Mouse (Mus musculus): ENCODE measurements around the gene Tnni3k. TPM values are rescaled to one million over a fixed set of nuclear protein-coding genes. Genes with fewer than 3 reads are reported as not detected.

The Tnni3k gene
- polyA plus RNA-seq, 1 experiment from 2014 or later = 1.0 TPM

DNA sequence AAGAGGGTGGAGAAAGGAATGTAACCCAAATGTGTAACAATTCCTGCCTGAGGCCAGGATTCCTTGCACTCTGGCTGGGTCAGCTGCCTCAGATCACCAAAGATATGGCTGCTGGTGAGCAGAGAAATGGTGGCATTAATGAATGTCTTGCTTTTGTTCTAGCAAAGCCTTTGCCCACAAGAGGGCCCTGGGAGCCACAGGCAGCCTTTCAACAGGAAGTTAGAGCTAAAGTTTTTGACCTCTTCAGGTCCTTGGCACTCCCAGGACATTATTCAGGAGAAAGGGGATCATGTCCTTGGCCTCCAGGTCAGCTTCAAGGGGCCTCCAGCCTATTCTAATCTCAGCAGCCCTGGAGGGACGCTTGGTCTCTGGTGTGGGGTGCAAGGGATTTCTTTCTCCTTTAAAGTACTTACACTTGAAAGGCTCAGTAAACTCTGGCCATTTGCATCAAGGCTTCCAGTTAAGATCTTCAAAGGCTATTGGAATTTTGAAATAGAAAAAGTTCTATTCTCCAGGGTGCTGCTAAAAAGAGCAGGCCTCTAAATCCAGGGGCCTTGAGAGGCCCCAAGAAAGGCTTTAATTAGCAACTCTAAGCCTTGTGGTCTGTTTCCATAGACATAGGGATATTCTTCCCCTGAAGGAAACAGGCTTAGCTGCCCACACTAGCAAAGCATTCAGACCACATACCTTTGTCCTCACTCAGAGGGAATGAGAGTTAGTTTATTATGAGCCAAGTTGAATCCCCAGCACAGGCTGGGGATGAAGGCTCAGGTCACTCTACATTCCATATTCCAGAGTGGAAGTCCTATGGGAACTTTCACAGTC lies 16.0 kb downstream of the Tnni3k start:
- Histone ChIP-seq H3K4me3 (no peak overlapping the region), H3K9ac (no peak overlapping the region), H3K4me2 (no peak overlapping the region), H3K36me3 (no peaks in the 10 kb centered on the region), H3K9me3 (no peaks in the 10 kb centered on the region), H3K4me1 (no peaks in the 10 kb centered on the region), H3K27me3 (no peaks in the 10 kb centered on the region), H3K27ac (no peak overlapping the region)
- WGBS = 5% methylated on average over 1 of the region's 1 CpGs
- ATAC-seq (ENCODE audit: borderline replicate concordance, extremely low read depth, low FRiP score, low TSS enrichment) = no peak

DNA sequence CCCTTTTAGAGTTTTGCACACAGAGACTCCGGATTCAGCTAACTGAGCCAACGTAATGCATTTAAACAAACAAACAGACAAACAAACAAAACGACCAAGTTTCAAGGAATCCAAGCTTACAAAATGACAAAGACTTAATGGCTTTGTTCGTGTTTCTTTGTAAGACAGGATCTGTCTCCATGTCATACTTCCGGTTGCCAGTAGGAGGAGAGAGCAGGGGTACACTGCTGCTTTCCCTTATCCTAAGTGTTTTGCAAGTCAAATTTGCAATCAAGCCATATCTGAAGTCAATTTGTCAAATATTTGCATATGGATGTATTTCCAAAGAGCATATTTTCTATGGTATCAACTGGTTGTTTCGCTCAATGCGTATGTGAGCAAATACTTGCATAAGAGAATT lies 20.9 kb downstream of the Tnni3k start:
- no peak for ATAC-seq (ENCODE audit: borderline replicate concordance, extremely low read depth, low FRiP score, low TSS enrichment)
- WGBS = 75% methylated on average over 7 of the region's 7 CpGs

DNA sequence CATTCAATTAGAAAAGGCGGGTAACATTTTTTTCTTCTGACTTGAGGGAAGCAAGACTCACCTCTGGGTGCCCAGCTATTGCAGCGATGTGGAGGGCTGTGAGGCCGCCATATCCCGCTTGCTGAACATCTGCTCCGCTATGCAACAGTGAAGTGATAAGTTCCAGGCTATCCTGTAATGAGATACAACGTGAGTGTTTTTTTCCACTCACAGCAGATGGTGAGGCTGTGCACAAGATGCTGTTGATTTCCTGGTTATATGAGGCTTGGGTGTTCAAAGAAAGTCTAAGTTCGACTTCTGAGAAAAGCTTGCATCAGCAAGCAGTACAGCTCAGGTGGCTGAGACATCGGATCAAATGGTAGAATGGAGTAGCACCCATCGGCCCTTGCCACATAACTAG lies 25.0 kb downstream of the Tnni3k start:
- no peak overlapping the region for H3K4me2 ChIP-seq
- no peaks in the 10 kb centered on the region for H3K4me1 ChIP-seq
- no peak overlapping the region for H3K9ac ChIP-seq
- ATAC-seq (ENCODE audit: borderline replicate concordance, extremely low read depth, low FRiP score, low TSS enrichment) = no peak
- H3K27me3 ChIP-seq = no peaks in the 10 kb centered on the region
- 86% methylated on average over 9 of the region's 9 CpGs for WGBS
- no peaks in the 10 kb centered on the region for H3K9me3 ChIP-seq
- H3K4me3 ChIP-seq = no peak overlapping the region
- no peak overlapping the region for H3K27ac ChIP-seq
- H3K36me3 ChIP-seq = no peaks in the 10 kb centered on the region

More for the DNA sequence above, 20.9 kb downstream of the Tnni3k start:
- Histone ChIP-seq H3K4me3 (no peak overlapping the region), H3K4me1 (no peaks in the 10 kb centered on the region), H3K36me3 (no peaks in the 10 kb centered on the region), H3K4me2 (no peak overlapping the region), H3K9ac (no peak overlapping the region), H3K9me3 (no peaks in the 10 kb centered on the region), H3K27me3 (no peaks in the 10 kb centered on the region), H3K27ac (no peak overlapping the region)

DNA sequence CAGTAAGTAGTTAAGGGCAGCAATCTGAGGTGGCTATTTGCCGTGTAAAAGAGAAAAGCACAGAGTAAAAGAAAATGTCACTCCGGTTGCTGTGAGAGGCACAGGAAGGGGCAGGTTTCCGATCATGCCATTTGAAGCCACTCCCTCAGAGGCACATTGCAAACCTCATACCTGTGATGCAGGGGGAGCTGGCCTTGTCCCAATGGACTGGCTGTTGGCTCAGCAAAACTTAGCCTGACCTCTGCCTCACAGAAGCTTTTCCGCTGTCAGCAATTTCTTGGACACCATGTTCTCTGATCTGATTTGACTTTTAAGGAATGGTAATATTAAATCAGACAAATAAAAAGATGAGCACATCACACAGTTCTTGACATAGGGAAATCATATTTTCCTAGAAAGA lies 52.4 kb downstream of the Tnni3k start:
- Histone ChIP-seq H3K27me3 (no peaks in the 10 kb centered on the region), H3K27ac (no peak overlapping the region), H3K9ac (no peak overlapping the region), H3K9me3 (no peaks in the 10 kb centered on the region), H3K4me2 (no peak overlapping the region), H3K4me3 (no peak overlapping the region), H3K36me3 (no peaks in the 10 kb centered on the region), H3K4me1 (no peaks in the 10 kb centered on the region)
- no peak for ATAC-seq (ENCODE audit: borderline replicate concordance, extremely low read depth, low FRiP score, low TSS enrichment)
- 68% methylated on average over 4 of the region's 4 CpGs for WGBS

DNA sequence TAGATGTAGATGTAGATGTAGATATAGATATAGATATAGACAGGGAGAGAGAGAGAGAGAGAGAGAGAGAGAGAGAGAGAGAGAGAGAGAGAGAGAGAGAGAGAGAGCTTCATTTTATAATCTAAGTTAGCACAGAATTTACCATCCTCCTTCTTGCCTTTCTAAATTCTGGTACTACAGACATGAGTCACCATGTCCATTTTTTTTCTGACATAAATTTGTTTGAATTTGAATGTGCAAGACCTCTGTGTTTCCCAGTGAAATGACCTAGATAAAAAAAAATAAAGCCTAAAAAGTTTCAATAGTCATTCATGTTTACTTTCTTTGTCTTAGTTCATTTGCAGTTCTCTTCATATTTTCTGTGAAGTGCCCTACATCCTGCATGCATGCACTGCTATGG lies 54.2 kb downstream of the Tnni3k start:
- Histone ChIP-seq H3K9me3 (no peaks in the 10 kb centered on the region), H3K4me1 (no peaks in the 10 kb centered on the region), H3K4me3 (no peak overlapping the region), H3K4me2 (no peak overlapping the region), H3K36me3 (no peaks in the 10 kb centered on the region), H3K27ac (no peak overlapping the region), H3K27me3 (no peaks in the 10 kb centered on the region), H3K9ac (no peak overlapping the region)
- ATAC-seq (ENCODE audit: borderline replicate concordance, extremely low read depth, low FRiP score, low TSS enrichment) = no peak

DNA sequence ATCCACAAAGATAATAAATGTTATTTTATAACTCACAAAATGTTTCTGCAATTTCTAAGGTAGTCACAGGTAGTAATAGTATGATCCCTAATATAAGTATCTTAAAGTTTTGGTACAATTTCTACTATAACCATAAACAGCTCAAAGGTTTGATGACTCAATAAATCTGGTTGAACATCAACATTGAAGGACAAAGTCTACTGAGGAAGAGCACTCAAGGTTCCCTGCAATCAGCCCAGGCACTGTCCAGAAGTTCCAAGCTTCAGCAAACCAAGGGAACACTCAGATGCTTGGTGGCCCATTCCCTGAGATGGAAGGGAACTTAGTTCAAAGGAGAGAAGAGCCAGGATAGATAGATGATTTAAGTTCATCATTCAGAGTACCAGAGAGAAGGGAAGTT lies 62.5 kb downstream of the Tnni3k start:
- Histone ChIP-seq H3K4me2 (no peak overlapping the region), H3K9me3 (no peaks in the 10 kb centered on the region), H3K36me3 (no peaks in the 10 kb centered on the region), H3K27ac (no peak overlapping the region), H3K4me1 (no peaks in the 10 kb centered on the region), H3K27me3 (no peaks in the 10 kb centered on the region), H3K4me3 (no peak overlapping the region), H3K9ac (no peak overlapping the region)
- ATAC-seq (ENCODE audit: borderline replicate concordance, extremely low read depth, low FRiP score, low TSS enrichment) = no peak

DNA sequence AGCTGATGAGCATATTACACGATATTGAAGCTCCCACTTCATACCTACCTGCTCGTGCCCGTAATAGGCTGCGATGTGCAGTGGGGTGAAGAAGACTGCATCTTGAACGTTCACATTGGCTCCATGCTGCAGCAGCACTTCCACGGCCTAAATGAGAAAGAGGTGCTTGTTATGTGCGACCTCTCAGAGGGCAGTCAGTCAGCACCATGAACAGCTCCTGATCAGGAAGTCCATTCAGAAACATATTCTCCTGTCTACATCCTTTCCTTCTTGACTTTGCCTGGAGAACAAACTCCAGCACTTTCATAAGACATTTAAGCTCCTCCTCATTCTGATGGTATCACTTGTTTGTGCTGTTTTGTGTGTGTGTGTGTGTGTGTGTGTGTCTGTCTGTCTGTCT lies 76.1 kb downstream of the Tnni3k start:
- ATAC-seq (ENCODE audit: borderline replicate concordance, extremely low read depth, low FRiP score, low TSS enrichment) = no peak
- WGBS = 78% methylated on average over 7 of the region's 7 CpGs

DNA sequence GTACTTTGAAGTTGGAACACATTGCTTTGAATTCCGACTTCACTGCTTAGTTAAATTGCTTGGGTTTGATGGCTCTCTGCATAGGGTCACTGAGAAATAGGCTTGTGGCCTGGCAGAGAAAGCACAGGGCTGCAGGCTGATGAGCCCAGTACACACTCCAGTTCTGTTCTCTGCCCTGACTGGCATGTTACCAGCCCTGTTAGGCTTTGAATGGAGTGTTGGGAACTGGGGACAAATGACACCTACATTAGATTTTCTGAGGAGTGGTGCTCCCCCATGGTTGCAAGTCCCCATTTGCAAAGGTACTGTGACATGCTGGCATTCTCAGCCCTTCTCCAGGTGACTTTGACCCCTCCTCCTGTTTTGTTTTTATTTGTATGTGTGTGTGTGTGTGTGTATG lies 83.6 kb downstream of the Tnni3k start:
- no peak for ATAC-seq (ENCODE audit: borderline replicate concordance, extremely low read depth, low FRiP score, low TSS enrichment)
- 68% methylated on average over 1 of the region's 1 CpGs for WGBS

More for the DNA sequence above, 76.1 kb downstream of the Tnni3k start:
- Histone ChIP-seq H3K4me1 (no peaks in the 10 kb centered on the region), H3K9me3 (no peaks in the 10 kb centered on the region), H3K9ac (no peak overlapping the region), H3K27ac (no peak overlapping the region), H3K36me3 (no peaks in the 10 kb centered on the region), H3K27me3 (no peaks in the 10 kb centered on the region), H3K4me3 (no peak overlapping the region), H3K4me2 (no peak overlapping the region)

DNA sequence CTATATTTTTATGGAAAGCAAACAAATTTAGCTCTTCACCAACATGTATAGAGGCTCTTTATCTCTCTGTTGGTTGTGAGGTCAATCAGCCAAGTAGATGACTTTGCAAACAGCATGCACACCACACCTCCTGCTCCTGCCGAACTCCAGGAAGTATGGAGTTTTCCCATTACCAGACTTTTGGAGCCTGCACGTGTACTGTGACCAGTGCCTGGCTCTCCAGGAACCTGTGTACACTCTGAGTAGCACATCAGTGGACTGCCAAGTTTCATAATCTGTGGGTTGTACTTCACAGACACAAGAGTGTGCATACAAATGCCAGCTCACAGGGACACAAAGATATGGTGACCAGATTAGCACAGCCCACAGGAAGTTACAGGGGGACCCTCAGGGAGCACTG lies 84.2 kb downstream of the Tnni3k start:
- 44% methylated on average over 2 of the region's 2 CpGs for whole genome bisulfite sequencing
- Histone ChIP-seq H3K4me3 (no peak overlapping the region), H3K9ac (no peak overlapping the region), H3K27me3 (no peaks in the 10 kb centered on the region), H3K27ac (no peak overlapping the region), H3K36me3 (no peaks in the 10 kb centered on the region), H3K9me3 (no peaks in the 10 kb centered on the region), H3K4me1 (no peaks in the 10 kb centered on the region), H3K4me2 (no peak overlapping the region)
- ATAC-seq (ENCODE audit: borderline replicate concordance, extremely low read depth, low FRiP score, low TSS enrichment) = no peak

More for the DNA sequence above, 83.6 kb downstream of the Tnni3k start:
- no peak overlapping the region for H3K27ac ChIP-seq
- H3K36me3 ChIP-seq = no peaks in the 10 kb centered on the region
- no peak overlapping the region for H3K4me2 ChIP-seq
- H3K4me3 ChIP-seq = no peak overlapping the region
- no peak overlapping the region for H3K9ac ChIP-seq
- H3K27me3 ChIP-seq = no peaks in the 10 kb centered on the region
- no peaks in the 10 kb centered on the region for H3K4me1 ChIP-seq
- H3K9me3 ChIP-seq = no peaks in the 10 kb centered on the region

DNA sequence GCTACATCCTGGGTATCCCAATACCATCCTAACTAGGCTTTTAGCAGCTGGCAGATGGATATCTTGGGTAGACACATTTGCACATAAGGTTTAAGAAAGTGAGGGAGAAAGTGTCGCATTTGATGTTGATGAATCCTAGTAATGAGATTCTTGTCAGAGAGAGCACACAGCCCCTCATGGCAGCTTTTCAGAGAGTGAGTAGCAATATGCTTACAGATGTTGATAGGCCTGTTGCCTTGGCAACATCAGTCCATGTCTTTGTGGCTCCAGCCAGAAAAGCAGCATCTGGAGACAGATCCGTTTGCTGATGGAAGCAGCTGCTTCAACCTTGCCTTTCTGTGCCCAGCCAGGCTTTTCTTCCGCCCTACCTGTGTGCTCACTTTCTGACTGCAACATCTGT lies 93.9 kb downstream of the Tnni3k start:
- 67% methylated on average over 3 of the region's 3 CpGs for WGBS
- no peaks in the 10 kb centered on the region for H3K4me1 ChIP-seq
- no peaks in the 10 kb centered on the region for H3K9me3 ChIP-seq
- ATAC-seq (ENCODE audit: borderline replicate concordance, extremely low read depth, low FRiP score, low TSS enrichment) = no peak
- H3K4me2 ChIP-seq = no peak overlapping the region
- no peak overlapping the region for H3K4me3 ChIP-seq
- H3K36me3 ChIP-seq = no peaks in the 10 kb centered on the region
- no peak overlapping the region for H3K9ac ChIP-seq
- no peak overlapping the region for H3K27ac ChIP-seq
- no peaks in the 10 kb centered on the region for H3K27me3 ChIP-seq

DNA sequence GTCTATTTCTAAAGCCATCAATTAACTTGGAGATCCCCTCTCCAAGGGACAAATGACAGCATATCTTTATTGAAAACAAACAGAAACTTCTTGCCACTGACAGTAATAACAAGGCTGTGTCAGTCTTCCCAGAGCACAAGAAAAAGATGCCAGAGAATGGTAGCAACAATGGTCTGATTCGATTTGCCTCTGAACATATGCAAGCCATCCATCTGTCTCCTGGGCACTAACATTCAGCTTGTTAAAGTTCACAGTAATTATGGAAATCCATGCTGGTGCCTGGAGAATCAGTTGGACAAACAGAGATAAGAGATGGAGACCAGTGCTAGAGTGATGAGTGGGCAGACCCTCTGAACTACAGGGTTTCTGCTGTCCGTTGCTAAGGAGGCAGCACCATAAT lies 102.1 kb downstream of the Tnni3k start:
- no peaks in the 10 kb centered on the region for H3K4me1 ChIP-seq
- H3K36me3 ChIP-seq = no peaks in the 10 kb centered on the region
- no peak overlapping the region for H3K4me3 ChIP-seq
- no peak overlapping the region for H3K9ac ChIP-seq
- ATAC-seq (ENCODE audit: borderline replicate concordance, extremely low read depth, low FRiP score, low TSS enrichment) = no peak
- H3K27me3 ChIP-seq = no peaks in the 10 kb centered on the region
- H3K27ac ChIP-seq = no peak overlapping the region
- no peak overlapping the region for H3K4me2 ChIP-seq
- no peaks in the 10 kb centered on the region for H3K9me3 ChIP-seq
- 28% methylated on average over 2 of the region's 2 CpGs for WGBS

DNA sequence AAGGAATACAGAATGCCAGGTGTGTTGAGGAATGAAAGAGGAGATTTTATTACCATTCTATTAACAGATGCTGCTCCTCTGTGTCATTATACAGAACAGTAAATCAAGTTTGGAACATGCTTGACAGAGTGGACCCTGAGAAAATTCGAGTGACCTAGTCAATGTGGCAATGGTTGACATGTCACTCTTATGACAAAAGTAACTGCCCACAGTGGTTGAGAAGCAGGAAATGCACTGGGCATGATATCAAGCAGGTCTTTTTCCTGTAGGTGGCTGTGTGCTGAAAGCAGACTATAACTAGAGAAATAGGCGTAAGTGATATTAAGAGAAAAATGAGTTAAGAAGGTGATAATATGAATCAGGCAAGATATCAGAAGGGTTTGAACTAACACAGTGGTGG lies 105.7 kb downstream of the Tnni3k start:
- WGBS = 52% methylated on average over 2 of the region's 2 CpGs
- Histone ChIP-seq H3K4me3 (no peak overlapping the region), H3K4me2 (no peak overlapping the region), H3K9me3 (no peaks in the 10 kb centered on the region), H3K4me1 (no peaks in the 10 kb centered on the region), H3K36me3 (no peaks in the 10 kb centered on the region), H3K27me3 (no peaks in the 10 kb centered on the region), H3K9ac (no peak overlapping the region), H3K27ac (no peak overlapping the region)
- no peak for ATAC-seq (ENCODE audit: borderline replicate concordance, extremely low read depth, low FRiP score, low TSS enrichment)

DNA sequence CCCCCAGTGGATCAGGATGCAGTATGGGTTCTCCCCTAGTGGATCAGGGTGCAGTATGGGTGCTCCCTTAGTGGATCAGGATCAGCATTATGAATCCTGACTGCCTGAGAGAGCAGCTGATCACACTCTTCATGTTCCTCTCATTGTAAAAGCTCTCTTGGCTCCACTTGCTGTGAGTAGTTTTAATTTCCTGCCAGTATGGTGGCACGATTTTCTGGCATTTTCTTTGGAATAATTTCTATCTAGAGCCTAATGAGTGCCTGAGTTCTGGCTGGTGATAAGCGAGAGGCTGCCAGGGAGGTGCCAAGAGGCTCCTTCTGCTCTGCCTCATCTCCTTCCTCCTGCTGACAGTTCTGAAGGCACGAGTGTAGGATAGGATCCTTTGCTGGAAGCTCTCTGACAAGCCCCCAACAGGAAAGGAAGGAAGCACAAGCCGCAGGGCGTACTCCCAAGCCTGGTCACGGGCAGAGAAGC lies 109.5 kb downstream of the Tnni3k start:
- no peaks in the 10 kb centered on the region for H3K27me3 ChIP-seq
- no peaks in the 10 kb centered on the region for H3K36me3 ChIP-seq
- no peak for ATAC-seq (ENCODE audit: borderline replicate concordance, extremely low read depth, low FRiP score, low TSS enrichment)
- no peaks in the 10 kb centered on the region for H3K4me1 ChIP-seq
- 50% methylated on average over 6 of the region's 6 CpGs for WGBS
- H3K4me2 ChIP-seq = no peak overlapping the region
- no peak overlapping the region for H3K27ac ChIP-seq
- H3K4me3 ChIP-seq = no peak overlapping the region
- no peaks in the 10 kb centered on the region for H3K9me3 ChIP-seq
- H3K9ac ChIP-seq = no peak overlapping the region
